Mouse (Mus musculus) hematopoietic stem cell, adult 5-6 weeks (primary cell): ENCODE data around the gene Capn15. TPM values are rescaled to one million over a fixed set of nuclear protein-coding genes. Genes with fewer than 3 reads are reported as not detected.

Source experiments
- ATAC-seq, 2 experiments: fragments of 125-278 bp in 1 of 2; replicated peaks in 1 of 2; 2 replicates each; pipeline ENCODE4 v1.8.0; 2016 to 2017; ENCODE audit warnings: inconsistent platforms in 2 of 2, mild to moderate bottlenecking in 2 of 2, moderate number of reproducible peaks in 2 of 2, low read depth in 1 of 2, moderate TSS enrichment in 1 of 2; ENCODE audit not compliant: low FRiP score in 2 of 2, poor library complexity in 2 of 2, severe bottlenecking in 2 of 2, insufficient read depth in 1 of 2, low TSS enrichment in 1 of 2
- total RNA-seq: library from RNA; stranded (forward); fragments of 172-1452, 232-1000 nt; gene quantifications from 2 replicates; pipeline ENCODE4 v1.2.3, GENCODE M21; 2017

Capn15 gene
- total RNA-seq: 3.3 and 8.1 TPM in 2 replicates

DNA sequence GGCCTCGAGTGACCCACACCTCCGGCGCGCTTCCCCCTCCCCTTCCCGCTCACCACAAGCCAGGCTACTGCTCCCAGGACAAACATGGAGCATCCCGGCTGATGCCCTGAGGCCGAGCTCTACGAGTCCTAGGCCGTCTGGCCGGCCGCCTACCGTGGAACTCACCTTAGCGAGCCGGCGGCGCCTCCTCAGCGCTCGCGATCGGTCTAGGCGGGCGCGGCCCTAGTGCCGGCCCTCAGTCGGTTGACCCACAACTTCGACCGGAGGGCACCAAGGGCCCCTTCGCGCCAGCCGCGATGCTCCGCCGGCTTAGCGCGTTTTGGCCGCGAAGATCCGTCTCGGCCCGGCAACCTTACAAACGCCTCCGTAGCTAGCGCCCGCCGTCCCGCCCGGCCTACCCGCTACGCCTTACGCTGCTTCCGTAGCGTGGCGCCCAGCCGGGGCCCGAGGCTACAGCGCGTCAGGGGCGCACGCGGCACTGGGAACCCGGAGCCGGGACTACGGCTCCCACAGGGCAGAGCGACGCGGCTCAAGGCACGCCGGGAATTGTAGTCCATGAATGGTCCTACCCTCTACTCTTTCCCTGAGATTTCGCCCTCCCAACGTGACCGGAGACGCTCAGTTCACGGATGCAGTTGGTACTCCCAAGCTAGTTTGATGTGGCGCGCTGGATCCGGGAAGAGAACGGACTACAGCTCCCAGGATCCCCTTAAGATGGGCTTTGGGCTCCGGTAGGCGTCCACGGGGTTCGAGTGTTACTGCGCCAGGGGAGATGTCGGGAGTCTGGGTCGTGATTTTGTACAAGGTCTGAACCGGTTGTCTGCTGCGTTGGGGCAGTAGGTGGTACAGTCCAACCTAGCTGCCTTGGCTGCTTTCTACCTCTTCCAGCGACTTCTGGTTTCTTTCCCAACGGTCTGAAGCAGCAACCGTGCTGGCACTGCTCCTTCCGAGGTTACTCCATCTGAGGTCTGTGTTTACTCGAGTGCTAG lies at the start of gene Capn15:
Capn15 (minus strand) TSS at position 491 of the 989 bp plus-strand sequence.
- ATAC-seq: peak; percentile 92 to 96

DNA sequence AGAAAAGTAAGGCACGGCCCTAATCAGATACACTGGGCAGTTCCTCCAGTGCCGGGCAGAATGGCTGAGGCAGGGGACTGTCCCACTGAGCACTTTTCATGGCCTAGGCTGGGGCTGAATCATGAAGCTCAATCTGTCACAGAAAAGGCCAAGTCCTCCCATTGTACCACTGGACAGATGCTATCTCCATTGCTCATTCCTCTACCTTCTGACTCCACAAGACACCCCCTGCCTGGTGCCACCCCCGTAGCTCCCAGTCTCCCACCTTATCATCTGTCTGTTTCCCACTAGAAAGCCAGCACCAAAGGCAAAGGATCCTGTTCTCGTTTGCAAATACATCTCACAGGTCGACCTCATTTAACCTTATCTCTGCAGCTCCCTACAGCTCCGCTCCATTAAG lies 46.4 kb upstream of the Capn15 start:
- no peak for ATAC-seq

DNA sequence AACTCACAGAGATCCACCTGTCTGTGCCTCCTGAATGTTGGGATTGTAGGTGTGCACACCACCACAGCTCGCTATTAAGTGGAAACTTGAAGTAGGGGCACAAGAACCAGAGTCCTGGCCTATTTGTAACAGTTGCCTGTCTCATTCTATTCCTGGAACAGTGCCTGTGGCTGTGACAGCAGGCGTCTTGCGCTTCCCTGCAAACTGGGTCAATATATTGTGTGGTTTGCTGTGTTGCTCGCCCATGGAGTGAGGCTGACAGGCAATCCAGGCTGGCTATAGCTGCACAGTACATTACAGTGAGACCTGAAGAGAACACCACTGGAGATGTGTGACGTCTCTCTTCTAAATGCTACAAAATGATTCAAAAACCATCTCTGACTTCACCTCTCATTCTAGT lies 46.0 kb upstream of the Capn15 start:
- ATAC-seq: no peak

DNA sequence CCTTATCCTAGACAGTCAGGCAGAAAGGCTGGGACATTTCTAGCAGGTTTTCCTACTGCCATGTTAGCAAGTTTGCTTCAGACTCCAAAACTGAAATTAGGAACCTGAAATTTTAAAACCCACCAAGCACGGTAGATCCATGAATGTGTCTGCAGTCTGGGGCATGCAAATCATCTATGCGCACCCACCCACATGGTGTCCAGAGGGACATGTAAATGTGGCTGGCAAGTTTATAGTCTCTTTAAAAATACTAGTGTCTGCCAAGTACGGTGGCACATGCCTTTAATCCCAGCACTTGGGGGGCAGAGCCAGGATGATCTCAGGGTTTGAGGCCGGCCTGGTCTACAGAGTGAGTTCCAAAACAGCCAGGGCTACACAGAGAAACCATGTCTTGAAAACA lies 42.7 kb upstream of the Capn15 start:
- ATAC-seq: no peak

DNA sequence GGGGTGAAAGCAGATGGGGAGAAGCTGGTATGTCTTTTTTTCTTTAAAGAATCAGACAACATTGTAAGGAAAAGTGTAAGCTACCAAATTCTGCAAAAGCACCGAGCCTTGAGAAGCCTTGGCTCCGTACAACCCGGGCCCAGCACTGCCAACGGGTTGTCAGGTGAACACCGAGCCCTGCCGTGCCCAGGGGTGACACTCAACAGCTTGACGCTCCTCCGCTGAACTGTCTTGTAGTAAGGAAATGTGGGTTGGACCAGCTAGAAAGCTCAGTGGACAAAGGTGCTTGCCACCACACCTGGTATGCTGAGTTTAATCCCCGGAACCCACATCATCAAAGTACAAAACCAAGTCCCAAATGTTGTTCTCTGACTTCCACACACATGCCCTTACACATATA lies 39.1 kb upstream of the Capn15 start:
- no peak for ATAC-seq

DNA sequence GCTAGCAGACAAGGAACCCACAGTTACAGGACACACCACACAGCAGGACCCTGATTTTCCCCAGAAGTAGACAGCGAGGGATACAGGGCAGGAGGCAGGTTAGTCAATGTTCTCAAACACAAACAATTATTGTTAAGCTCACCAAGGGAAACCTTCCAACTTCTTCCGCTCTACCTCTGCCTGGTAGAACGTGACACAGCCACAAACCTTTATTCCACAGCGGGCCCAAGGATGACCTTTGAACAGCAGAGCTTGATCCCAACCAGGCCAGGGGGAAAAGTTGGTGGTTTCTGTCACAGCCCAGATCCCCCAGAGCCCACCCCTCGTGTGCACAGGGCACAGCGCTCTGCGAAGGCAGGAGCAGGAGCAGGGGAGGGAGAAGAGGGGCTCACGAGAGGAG lies 38.4 kb upstream of the Capn15 start:
- ATAC-seq: no peak

DNA sequence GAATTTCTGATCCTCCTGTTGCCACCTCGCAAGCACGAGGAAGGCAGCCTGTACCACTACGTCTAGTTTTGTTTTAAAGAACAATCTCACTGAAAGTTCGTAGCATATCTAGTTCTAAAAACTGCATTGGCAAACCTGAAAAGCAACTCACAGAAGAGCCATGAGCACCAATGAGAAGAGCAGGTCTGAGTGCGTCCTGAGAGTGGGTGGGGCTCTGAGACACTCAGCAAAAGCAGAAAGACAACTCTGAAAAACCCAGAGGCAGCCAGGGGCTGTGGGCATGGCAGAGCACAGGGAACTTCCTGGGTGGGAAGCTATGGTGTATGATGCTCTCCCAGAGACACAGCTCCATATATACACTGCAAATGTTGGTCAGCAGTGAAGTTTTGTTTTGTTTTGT lies 37.6 kb upstream of the Capn15 start:
- ATAC-seq: no peak

DNA sequence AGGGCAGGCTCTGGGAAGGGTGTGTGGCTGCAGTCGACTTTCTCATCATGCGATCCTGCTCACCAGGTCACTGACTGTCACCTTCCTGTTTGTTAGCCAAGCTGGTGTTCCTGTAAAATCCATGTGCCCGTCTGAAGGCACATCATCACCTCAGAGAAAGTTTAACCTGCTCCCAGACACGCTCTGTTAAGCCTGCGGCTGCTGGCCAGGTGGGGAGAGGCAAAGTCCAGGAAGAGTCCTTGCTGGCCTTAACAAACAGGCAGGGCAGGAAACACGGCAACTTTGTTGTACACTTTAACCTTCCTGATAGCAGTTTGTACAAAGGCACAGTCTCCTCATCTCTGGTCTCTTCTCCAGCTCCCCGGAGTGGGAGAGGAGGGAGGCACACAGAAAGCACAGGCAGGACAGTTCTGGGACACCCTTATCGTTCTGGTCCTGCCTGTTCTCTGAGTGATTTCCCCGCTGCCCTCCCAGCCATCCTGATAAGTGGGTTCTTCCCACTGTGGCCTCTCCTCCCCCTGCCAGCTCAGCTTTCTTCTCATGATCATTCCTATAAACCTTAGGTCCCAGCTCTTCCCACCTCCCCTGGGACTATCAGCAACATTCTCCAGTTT lies 36.2 kb upstream of the Capn15 start:
- no peak for ATAC-seq

DNA sequence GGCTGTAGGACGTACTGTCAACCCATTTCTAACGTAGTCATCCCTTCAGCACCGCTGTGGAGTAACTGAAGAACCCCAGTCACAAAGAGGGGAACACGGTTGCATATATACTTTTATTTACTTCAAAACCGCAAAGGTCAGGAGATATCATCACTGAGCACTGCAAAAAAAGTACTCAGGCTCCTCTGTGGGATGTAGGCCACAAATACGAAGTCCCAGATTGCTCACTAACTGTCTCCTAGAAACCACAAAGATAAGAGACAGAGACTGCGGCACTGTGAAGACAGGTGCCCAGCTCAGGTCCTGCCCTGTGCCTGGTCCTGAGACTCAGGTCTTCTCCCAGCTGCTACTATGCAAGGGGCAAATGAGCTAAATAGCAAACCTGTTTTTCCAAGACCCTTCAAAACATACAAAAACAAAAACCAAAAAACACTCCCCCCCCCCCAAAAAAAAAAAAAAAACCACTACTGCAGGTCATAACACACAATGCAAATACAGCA lies 35.3 kb upstream of the Capn15 start:
- ATAC-seq: no peak

DNA sequence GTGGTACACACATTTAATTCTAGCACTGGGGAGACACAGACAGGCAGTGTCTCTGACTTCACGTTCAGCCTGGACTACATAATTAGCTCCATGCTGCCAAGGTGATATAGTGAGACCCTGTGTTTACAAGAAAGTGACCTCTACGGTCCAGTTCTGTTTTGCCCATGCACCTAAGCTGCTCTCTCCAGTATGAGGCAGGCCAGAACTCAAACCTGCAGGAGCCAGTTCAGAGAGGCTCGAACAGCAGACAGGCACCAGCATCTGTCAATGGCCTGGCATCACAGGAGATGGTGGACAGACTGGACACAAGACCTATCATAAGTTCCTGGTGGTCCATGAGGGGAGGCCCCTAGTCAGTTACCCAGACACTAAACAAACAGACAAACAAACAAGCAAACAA lies 32.8 kb upstream of the Capn15 start:
- ATAC-seq: no peak

DNA sequence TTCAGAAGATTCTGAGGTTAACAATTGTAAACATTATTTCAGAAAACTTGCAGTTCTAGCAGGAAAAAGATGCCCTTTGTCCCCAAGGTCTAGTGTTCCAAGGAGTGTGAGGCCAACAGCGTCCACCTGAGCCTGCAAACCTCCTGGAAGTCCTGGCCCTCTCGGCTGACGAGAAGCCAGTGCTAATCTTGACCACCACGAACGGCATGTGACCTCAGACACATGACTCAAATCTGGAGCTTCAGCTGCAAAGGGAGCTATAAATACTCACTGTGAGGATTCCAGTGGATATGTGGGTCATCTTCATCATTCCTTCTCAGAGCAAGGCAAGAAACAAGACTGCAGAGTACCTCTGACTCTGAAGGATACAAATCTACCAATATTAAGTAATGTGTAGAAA lies 32.4 kb upstream of the Capn15 start:
- ATAC-seq: no peak

DNA sequence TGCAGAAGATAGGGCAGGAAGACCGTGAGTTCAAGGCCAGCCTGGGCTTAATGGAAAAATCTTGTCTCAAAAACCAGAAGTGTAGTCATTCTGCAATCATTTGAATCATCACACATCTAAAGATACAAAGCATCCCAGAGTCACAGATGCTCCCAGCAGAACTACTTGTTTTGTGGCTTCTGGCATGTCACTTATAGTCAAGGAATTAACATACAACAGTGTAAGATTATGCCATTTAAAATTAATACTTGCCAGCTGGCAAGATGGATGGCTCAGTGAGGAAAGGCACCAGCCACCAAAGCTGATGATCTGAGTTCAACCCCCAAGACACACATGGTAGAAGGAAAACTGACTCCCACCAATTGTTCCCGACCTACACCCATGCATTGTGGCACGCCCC lies 31.4 kb upstream of the Capn15 start:
- no peak for ATAC-seq

DNA sequence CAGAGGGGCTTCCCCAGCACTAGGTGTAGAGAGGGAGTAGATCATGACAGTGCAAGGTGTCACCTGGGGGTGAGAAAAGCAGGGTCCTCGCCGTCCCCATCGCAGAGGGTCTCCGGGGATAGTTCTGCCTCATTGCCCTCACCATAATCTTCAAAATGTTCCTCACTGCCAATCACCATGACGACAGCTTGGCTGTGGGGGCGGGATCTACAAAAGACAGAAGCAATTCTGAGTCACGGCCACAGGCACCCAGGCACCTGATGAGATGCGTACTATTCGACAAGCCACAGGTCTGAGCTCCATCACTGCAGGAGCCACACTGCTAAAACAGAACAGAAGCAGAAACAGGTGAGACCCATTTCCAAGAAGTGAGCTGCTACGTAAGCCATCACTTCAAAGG lies 28.1 kb upstream of the Capn15 start:
- no peak for ATAC-seq

DNA sequence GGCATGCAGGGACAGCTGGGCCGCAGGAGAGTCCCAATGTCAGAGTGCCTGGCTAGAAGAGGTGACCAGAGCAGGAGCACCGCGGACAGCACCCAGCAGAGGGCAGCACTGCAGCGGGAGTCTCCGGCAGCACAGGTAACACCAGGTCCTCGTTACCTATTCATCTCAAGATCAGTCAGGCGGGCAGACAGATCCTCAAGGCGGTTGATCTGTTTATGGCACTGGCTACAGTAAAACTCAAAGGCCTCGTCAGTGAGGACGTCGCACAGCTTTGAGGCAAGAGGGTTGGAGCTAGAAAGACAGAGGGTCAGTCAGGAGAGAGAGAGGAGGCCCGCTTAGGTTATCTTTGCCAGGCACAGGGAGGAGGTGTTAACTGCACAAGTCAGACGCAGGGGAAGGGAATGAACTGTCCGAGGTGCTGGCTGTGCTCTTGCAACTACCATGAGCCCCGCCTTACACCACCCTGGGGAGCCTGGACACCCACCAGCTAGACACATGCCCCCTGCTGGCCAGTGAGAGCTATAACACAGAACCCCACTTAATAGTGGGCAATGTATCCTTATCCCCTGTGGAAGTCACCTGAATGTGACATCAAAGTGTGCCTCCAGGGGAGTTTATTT lies 26.4 kb upstream of the Capn15 start:
- ATAC-seq: peak; percentile 85 to 86

DNA sequence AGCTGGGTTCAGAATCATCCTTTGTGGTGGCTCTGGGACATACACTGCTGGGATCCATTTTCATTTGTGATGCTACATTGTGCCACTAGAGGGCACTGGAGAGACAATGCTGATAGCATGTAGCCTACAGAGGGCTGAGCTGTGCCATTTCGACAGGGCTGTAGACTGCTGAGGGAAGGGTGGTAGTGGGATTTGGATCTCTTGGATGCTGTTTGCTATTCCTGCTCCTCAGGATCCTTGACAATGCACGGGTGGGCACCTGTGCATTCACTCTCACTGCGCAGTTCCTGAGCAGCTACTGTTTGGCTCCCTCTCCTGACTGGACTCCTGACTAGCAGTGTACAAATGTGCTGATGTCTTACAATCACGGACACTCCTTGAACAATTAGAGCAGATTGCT lies 23.9 kb upstream of the Capn15 start:
- peak; percentile 57 to 70; a peak in 3 of 4 replicates for ATAC-seq

DNA sequence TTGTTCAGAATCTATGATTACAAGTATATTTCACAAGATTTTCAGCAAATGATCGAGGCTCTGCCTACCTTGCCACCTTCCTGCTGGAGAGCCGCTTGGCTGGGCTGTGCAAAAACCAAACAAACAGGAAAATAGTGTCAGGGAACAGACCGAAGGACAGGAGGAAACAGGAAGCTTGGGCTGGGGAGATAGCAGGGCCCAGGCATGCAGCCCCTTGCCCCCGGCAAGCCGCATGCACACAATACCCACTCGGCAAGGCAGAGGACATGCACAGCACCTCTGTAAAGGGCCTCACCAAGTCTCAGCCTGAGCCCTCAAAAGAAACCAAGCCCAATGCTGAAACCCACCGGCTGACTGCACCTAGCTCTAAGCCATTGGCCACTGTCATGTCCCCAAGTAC lies 23.2 kb upstream of the Capn15 start:
- no peak for ATAC-seq

DNA sequence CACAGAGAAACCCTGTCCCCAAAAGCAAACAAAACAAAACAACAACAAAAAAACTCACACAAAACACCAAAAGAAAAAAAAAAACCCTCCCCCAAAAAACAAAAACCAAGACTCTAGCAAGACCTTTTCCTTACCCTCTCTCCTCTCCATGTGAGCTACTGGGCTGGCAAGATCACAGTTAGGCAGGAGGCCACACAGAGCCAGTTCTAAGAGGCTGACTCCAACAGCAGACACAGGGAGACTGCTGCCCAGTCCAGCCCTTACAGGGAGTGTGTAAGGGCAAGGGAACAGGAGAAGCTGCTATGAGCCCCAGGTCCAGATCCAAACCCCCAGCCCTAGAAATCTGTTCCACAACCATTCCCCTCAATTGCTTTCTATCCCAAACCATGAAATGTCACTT lies 22.7 kb upstream of the Capn15 start:
- ATAC-seq: no peak

DNA sequence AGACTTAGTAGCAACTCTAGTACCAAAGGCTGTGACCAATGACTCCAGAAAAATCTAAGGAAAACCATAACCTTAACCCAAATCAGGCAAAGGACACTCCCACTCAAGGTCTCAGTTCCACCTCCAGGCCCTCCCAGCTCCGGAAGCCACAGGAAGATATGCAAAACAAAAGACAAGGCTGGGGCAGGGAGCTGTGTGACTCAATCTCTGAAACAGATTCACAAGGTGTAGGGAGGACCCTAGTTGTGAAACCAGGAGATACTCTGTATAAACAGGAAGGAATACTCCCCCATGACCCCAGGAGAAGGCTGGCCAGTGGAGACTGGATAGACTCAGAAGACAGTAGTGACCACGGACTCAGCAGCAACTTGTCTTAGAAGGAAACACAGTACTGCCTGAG lies 22.1 kb upstream of the Capn15 start:
- ATAC-seq: no peak
